Mouse (Mus musculus) neural tube, embryonic 13.5 days (tissue): ENCODE measurements around the gene Grb14. TPM values are rescaled to one million over a fixed set of nuclear protein-coding genes. Genes with fewer than 3 reads are reported as not detected.

ENCODE experiments used
- ATAC-seq: fragments of 200-750 bp; cut with Nextera tagmentation; 2 replicates; pipeline ENCODE4 v1.8.0; 2017; ENCODE audit warnings: low read depth, mild to moderate bottlenecking, moderate TSS enrichment, moderate library complexity
- H3K27ac ChIP-seq: fragments of 300-500 bp; sonication (generic); replicated peaks from 2 replicates; pipeline ENCODE4 v1.5.1; 2015; ENCODE audit warnings: moderate library complexity, mild to moderate bottlenecking, inconsistent platforms
- H3K27me3 ChIP-seq: fragments of 300-500 bp; sonication (generic); 2 replicates; pipeline ENCODE4 v1.6.1; 2015; ENCODE audit warnings: mild to moderate bottlenecking, inconsistent platforms
- H3K36me3 ChIP-seq: fragments of 300-500 bp; sonication (generic); 2 replicates; pipeline ENCODE4 v1.6.1; 2015; ENCODE audit warnings: mild to moderate bottlenecking, inconsistent platforms
- H3K4me1 ChIP-seq: fragments of 300-500 bp; sonication (generic); replicated peaks from 2 replicates; pipeline ENCODE4 v1.6.1; 2015; ENCODE audit warnings: inconsistent platforms
- H3K4me2 ChIP-seq: fragments of 300-500 bp; sonication (generic); 2 replicates; pipeline ENCODE4 v1.6.1; 2015; ENCODE audit warnings: inconsistent platforms, mild to moderate bottlenecking, moderate library complexity
- H3K4me3 ChIP-seq: fragments of 300-500 bp; sonication (generic); 2 replicates; pipeline ENCODE4 v1.5.1; 2015; ENCODE audit warnings: mild to moderate bottlenecking, inconsistent platforms
- H3K9ac ChIP-seq: fragments of 300-500 bp; sonication (generic); 2 replicates; pipeline ENCODE4 v1.6.1; 2015; ENCODE audit warnings: moderate library complexity, mild to moderate bottlenecking, inconsistent platforms
- H3K9me3 ChIP-seq: fragments of 300-500 bp; sonication (generic); 2 replicates; pipeline ENCODE4 v1.6.1; 2016; ENCODE audit warnings: inconsistent platforms
- whole genome bisulfite sequencing: fragments of 180-500 bp; shearing (Covaris S2); methylation state at CpG from one replicate; pipeline ENCODE4 v1.1.7; 2015; 5-methylcytosine and 5-hydroxymethylcytosine counted together
- polyA plus RNA-seq: library from polyadenylated mRNA; unstranded; fragments of >200 nt; fragmentation: Nextera tagmentation; extraction: Ambion mirVana; gene quantifications from 2 replicates; pipeline ENCODE4 v1.2.1, GENCODE M21; 2015

Gene Grb14
- 23.9 and 24.8 TPM in 2 replicates for polyA plus RNA-seq

DNA sequence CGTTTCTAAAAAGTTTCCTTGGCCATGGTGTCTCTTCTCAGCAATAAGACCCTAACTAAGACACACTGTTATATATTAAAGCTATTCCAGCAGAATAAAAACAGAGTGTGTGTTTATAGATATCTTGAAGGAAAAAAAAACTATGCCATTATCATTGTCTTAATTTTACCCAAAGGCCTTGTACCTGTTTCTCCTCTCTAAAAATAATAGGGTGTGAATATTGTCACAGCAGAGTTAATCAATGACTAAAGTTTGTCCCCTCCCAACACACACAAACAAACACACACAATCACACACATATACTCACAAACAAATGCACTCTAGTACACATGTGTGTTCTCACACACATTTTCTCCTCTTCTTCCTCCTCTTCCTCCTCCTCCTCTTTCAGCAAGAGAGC is at the start of gene Grb14:
Gene Grb14, minus strand, starts transcription at position 101 of the 400 bp plus-strand sequence.
- Histone ChIP-seq H3K4me3 (no peak within 1 kb of the TSS), H3K27ac (no peak within 1 kb of the TSS)

DNA sequence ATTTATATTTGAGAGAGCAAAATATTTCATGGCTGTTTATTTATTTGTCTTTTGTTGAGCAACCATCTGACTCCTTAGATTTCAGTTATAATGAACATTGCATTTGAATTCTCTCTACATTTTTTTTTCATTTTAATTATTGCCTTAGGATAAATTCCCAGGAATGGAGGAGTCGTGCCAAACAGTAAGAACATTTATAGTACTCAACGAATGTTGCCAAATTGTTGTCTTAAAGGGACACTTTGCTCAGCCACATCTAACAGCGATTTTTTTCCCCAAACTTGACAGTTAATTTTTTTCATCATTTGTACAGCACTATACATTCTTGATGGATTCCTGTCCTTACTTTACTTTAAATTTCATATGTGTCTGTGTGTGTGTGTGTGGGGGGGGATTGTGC is 47.4 kb upstream of the Grb14 start:
- Histone ChIP-seq H3K4me2 (no peak overlapping the region), H3K36me3 (no peaks in the 10 kb centered on the region), H3K9ac (no peak overlapping the region), H3K4me1 (no peaks in the 10 kb centered on the region), H3K9me3 (no peaks in the 10 kb centered on the region), H3K27ac (no peak overlapping the region), H3K27me3 (no peaks in the 10 kb centered on the region), H3K4me3 (no peak overlapping the region)
- 70% methylated on average over 3 of the region's 3 CpGs for WGBS
- ATAC-seq, result no peak

More for the DNA sequence above, at the start of gene Grb14:
- H3K4me1 ChIP-seq, result peaks cover 20% of the 10 kb centered on the region
- no peaks in the 10 kb centered on the region for H3K9me3 ChIP-seq
- 84% methylated on average over 1 of the region's 1 CpGs for WGBS
- peaks cover 6% of the 10 kb centered on the region; the same call in 1 of the 2 replicates for H3K27me3 ChIP-seq
- no peak within 1 kb of the TSS for H3K9ac ChIP-seq
- no peak for ATAC-seq
- H3K36me3 ChIP-seq, result no peaks in the 10 kb centered on the region
- H3K4me2 ChIP-seq, result no peak within 1 kb of the TSS

DNA sequence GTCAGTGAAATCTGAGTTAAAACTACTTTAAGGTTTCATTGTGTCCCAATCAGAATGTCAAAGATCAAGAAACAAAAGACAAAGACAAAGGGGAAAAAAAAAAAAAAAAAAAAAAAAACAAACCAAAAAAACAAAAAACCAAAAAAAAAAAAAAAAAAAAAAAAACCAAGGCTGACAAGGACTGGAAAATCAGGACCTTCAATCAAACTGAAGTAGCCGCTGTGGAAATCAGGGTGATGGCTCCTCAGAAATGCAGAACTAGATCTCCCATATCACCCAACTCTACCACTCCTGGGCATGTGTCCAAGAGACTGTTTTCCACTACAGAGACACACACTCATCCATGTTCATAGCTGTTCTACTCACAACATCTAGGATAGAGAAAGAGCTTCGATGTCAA is 29.0 kb upstream of the Grb14 start:
- Histone ChIP-seq H3K4me3 (no peak overlapping the region), H3K27me3 (no peaks in the 10 kb centered on the region), H3K9ac (no peak overlapping the region), H3K36me3 (no peaks in the 10 kb centered on the region), H3K4me2 (no peak overlapping the region), H3K27ac (no peak overlapping the region), H3K9me3 (no peaks in the 10 kb centered on the region), H3K4me1 (no peaks in the 10 kb centered on the region)
- ATAC-seq, result no peak
- 93% methylated on average over 2 of the region's 2 CpGs for WGBS

DNA sequence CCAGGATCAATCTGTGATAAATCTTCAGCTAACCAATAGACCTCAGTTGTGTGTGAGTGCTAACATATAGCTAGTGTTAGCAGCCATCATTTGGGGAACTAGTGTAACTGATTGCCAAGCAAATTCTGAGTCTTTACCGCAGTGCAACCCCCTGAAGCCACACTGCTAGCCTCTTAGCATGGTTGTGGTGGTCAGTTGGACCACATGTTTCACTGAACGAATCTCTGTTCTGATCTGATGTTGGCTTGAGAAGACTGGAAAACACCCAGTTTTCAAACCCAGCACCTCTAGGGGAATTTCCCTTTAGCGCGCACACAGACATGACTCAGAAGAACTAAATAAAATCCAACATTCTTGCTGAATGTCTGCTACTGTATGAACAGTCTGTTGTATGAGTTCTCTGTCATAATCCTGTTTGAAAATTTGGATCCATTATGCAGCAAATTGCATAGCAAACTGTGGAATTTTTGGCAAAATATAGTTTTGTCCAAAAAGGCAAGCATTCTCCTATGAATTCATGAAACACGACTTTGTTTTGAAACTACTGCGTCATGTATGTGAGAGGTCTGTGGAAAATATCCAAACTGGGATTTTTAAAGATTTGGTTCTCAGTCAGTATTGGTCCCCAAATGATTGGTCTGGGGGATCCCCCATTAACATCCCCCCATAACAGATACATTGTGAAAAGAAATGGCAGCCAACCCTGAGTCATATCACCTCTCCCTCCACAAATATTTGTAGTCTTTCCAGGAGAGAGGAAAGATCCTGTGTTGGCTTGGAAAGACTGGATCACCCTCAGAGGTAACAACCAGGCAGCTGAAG is 27.6 kb upstream of the Grb14 start:
- Histone ChIP-seq H3K4me3 (no peak overlapping the region), H3K4me1 (no peaks in the 10 kb centered on the region), H3K9ac (no peak overlapping the region), H3K9me3 (no peaks in the 10 kb centered on the region), H3K27ac (no peak overlapping the region), H3K4me2 (no peak overlapping the region), H3K36me3 (no peaks in the 10 kb centered on the region), H3K27me3 (no peaks in the 10 kb centered on the region)
- no peak for ATAC-seq
- WGBS, result 94% methylated on average over 6 of the region's 6 CpGs

DNA sequence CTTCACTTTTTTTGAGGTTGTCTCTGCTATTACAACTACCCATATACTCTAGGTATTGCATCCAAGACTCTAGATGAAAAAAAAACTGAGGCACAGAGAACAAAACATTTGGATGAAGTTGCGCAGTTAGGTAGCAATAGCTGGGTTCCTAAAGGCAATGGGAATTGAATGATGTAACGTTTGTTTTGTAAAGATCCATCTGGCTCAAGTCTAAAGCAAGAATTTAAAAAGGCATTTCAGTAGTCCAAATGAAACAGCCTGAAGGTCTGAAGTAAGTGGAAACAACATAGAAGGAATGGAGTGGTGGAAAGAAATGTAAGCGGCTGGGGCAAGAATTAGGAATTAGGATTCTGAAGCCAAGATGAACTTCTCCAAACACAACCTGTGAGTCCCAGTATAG is 26.0 kb upstream of the Grb14 start:
- WGBS, result 95% methylated on average over 3 of the region's 3 CpGs
- H3K27ac ChIP-seq, result no peak overlapping the region
- no peak for ATAC-seq
- no peaks in the 10 kb centered on the region for H3K36me3 ChIP-seq
- H3K4me1 ChIP-seq, result no peaks in the 10 kb centered on the region
- no peaks in the 10 kb centered on the region for H3K9me3 ChIP-seq
- no peak overlapping the region for H3K4me2 ChIP-seq
- no peak overlapping the region for H3K4me3 ChIP-seq
- no peak overlapping the region for H3K9ac ChIP-seq
- H3K27me3 ChIP-seq, result no peaks in the 10 kb centered on the region

DNA sequence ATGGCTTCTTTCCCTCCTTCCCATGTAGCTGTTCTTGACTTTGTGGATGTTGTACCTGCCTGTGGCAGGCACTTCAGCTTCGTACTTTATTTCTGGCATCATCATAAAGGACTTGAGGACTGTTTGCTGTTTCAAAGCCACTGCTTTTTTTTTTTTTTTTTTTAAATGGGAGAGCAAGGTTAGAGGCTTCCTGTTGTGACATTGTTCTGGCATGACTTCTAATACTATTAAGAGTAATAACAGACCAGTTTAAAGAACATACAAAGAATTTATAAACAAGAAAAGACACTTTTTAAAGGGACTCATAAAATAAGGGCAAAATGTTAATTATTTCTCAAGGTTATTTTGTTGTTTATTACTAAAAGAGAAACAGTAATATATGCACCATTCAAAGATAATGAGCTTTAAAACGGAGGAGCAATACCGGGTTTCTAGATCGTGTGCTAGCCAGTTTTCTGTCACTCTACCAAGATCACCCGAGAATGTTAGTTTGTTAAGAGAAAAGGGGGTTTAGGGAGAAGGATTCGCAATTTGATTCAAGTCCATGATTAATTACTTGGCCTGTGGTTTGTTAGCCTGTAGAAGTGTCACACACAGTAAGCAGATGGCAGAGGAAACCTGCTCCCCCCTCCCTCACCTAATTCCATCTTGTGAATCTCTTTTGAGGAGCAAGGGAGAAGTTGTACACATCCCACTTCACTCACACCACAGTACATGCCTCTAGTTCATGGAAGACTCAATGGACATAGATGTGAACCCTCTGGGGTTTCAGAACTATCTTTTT is 23.6 kb upstream of the Grb14 start:
- Histone ChIP-seq H3K36me3 (no peaks in the 10 kb centered on the region), H3K4me1 (no peaks in the 10 kb centered on the region), H3K4me3 (no peak overlapping the region), H3K9me3 (no peaks in the 10 kb centered on the region), H3K27ac (no peak overlapping the region), H3K4me2 (no peak overlapping the region), H3K9ac (no peak overlapping the region), H3K27me3 (no peaks in the 10 kb centered on the region)
- WGBS, result 67% methylated on average over 6 of the region's 6 CpGs
- ATAC-seq, result no peak

DNA sequence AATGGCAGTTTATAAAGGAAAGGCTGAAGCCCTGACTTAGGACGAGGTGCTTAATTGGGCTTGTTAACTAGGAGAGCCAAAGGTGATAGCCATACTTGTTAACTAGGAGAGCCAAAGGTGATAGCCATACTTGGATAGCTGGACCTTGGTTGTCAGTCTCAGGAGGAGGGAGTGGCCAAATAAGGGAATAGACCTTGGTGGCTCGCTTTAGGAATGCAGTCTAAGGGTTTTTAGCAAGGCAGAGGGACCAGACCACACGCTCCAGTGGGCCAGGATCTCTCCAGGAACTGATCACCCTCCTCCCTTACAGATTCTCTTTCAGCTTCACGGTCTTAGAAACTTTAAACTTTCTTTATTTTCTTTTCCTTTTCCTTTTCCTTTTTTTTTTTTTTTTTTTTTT is 13.4 kb upstream of the Grb14 start:
- WGBS, result 38% methylated on average over 4 of the region's 4 CpGs
- H3K4me2 ChIP-seq, result no peak overlapping the region

DNA sequence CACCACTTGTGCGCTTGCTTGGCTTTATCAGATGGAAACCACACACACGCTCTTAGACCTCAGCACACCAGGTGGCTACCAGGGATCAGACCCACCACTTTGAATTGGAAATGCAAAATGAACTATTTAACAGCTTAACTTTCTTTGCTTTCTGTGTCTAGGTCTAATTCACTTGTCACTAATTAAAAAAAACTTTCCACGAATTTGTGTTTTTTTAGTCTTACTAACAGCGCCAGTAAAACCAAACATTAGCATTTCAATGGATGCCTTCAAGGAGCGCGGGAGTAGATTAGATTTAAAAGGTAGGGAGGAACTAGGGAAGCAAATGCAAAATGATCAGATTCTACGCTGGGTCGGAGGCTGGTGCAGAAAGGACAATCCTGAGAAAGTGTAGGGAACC is 12.8 kb upstream of the Grb14 start:
- H3K27me3 ChIP-seq, result no peaks in the 10 kb centered on the region
- no peak overlapping the region for H3K9ac ChIP-seq
- no peak overlapping the region for H3K4me3 ChIP-seq
- WGBS, result 21% methylated on average over 8 of the region's 8 CpGs
- H3K4me1 ChIP-seq, result no peaks in the 10 kb centered on the region
- no peaks in the 10 kb centered on the region for H3K9me3 ChIP-seq
- no peak overlapping the region for H3K27ac ChIP-seq
- no peak for ATAC-seq
- H3K36me3 ChIP-seq, result no peaks in the 10 kb centered on the region
- no peak overlapping the region for H3K4me2 ChIP-seq

More for the DNA sequence above, 13.4 kb upstream of the Grb14 start:
- Histone ChIP-seq H3K27ac (no peak overlapping the region), H3K9me3 (no peaks in the 10 kb centered on the region), H3K9ac (no peak overlapping the region), H3K4me1 (no peaks in the 10 kb centered on the region), H3K36me3 (no peaks in the 10 kb centered on the region), H3K27me3 (no peaks in the 10 kb centered on the region), H3K4me3 (no peak overlapping the region)
- no peak for ATAC-seq

DNA sequence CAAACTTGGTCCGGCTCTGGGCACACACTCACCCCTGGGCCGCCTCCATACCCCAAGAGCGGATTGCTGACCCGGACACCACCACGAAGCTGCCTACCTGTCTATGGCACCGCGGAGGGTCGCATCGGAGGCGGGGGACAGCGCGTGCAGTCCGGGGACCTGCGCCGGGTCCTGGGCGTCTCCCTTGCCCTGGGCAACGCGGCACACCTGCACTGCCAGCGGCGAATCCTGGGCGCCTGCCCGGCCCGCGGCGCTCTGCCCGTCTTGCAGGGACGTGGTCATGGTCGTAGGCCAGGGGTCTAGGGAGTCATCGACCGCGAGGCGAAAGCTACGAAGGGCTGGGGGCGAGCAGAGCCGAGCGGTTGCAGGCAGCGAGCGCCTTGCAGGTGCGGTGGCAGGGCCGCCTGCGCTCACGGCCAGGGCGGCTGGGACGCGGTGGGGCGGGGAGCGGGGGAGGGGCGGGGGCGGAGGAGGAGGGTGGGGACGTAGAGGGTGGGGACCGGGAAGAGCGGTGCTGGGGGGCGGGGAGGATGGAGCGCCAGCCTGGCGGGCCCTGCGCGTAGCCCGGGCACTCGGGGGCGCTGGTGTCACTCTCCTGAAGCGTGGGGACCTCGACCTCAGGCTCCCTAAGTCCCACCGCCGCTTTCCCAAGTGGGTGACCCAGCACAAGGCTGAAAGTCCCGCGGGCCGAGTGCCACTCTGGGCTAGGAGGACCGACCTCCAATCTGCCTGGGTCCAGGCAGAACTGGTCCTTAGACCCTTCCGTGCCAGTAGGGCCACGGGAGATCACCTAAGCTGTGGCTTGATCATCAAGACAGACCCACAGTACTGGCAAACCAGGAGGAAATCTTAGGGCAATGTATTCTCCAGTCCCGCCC is 2.2 kb downstream of the Grb14 start:
- Histone ChIP-seq H3K9ac (peak overlapping the region; percentile 85), H3K4me1 (peaks cover 20% of the 10 kb centered on the region), H3K27ac (no peak overlapping the region), H3K4me3 (peak overlapping the region; percentile 73), H3K27me3 (peaks cover 6% of the 10 kb centered on the region; the same call in 1 of the 2 replicates), H3K4me2 (peak overlapping the region; percentile 97), H3K9me3 (no peaks in the 10 kb centered on the region), H3K36me3 (no peaks in the 10 kb centered on the region)
- WGBS, result under 1% methylated on average over 51 of the region's 71 CpGs
- peak; percentile 92 for ATAC-seq

DNA sequence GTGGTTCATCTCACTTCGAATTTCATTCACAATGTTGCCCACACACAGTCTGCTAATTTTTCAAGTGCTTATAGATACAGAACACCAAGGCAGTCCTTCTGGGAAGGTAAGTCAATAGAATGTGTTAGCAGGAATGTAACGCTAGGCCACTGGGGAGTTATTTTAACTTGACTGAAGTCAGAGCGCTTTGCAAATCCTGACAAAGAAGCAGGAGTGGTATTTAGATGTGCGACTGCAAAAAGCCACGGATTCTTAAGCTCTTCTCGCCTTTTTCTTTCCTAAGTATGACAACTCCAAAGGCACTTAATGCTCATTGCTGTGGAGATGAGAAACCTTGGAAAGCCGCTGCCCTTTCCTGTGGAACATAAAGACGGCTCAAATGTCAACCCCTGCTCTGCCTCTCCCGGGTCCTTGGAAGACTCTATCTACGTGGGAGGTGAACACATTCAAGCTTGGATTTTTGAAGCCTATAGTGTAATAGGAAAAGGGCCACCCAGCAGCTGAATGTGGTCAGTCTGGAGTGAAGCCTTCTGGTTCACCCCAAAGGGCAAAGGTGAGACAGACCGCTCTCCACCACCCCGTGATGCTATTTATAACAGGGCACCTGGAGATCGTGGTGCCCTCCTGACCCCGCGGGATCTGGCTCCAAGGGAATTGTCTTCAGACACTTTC is 3.0 kb downstream of the Grb14 start:
- Histone ChIP-seq H3K27ac (0 out of 2 replicates have a peak overlapping the region, but pooled peaks have one; percentile 3), H3K4me3 (peak overlapping the region; percentile 73), H3K9ac (peak overlapping the region; percentile 85), H3K36me3 (no peaks in the 10 kb centered on the region), H3K4me1 (peaks cover 20% of the 10 kb centered on the region), H3K4me2 (peak overlapping the region; percentile 97), H3K27me3 (peaks cover 6% of the 10 kb centered on the region; the same call in 1 of the 2 replicates), H3K9me3 (no peaks in the 10 kb centered on the region)
- 12% methylated on average over 15 of the region's 15 CpGs for whole genome bisulfite sequencing
- ATAC-seq, result 0 out of 2 replicates have a peak, but pooled peaks have one; percentile 5

DNA sequence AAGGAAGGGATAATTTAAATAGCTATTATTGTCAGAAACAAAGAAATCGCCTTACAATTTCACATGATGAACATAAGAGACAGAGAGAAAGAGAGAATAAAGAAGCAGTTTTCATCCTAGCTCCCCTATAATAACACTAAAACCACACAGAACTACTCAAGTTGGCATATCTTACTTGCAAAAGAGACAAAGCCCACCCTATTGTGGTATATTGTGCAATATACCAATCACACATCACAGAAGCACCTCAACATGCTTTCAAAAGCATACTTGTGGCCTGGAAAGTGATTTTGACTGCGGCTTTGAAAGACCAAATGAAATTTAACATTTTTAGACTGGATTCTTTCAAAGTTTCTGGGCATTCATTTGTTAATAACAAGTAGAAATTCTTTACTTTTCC is 7.4 kb downstream of the Grb14 start:
- Histone ChIP-seq H3K9me3 (no peaks in the 10 kb centered on the region), H3K36me3 (no peaks in the 10 kb centered on the region), H3K27me3 (peaks cover 6% of the 10 kb centered on the region; the same call in 1 of the 2 replicates), H3K4me2 (no peak overlapping the region), H3K4me3 (no peak overlapping the region), H3K4me1 (peaks cover 16% of the 10 kb centered on the region), H3K9ac (no peak overlapping the region), H3K27ac (no peak overlapping the region)
- no peak for ATAC-seq
- 92% methylated on average over 2 of the region's 2 CpGs for WGBS
